In the genomic region with DNA sequence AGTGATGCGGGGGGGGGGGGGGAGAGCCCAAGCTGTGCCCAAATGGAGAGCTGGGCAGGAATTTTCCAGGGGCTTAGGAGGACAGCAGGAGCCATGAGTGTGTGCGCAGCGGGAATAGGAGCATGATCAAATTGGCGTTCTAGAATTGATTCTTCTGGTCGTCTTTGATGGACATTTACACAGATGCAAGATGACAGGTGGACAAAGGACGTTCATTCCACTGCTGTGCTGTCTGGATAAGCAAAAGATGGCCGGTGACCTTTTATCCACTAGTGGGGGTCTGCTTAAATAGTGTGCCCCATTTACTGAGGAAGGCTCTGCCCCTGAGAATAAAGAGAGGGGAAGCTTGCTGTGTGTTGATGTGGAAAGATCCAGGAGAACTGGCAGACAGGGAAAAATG, we compare ENCODE assay signal across 23 mouse cellular contexts. TPM values are rescaled to one million over a fixed set of nuclear protein-coding genes. Genes with fewer than 3 reads are reported as not detected.
DNase-seq lines count a peak whose midpoint lies in the region; ATAC-seq and TF ChIP-seq lines count a peak whose summit lies in the region.
"Had no signal": no experiment of that assay in that cellular context is flagged by ENCODE, and none has a peak within 500 bp of the region (broad histone marks: within the 10 kb centered on the region; RNA-seq: fewer than 3 reads in every experiment).

No protein-coding gene starts in this region.

- no peaks in the 10 kb centered on the region for H3K9me3 ChIP-seq in forebrain, embryonic 10.5 days
- no peaks in the 10 kb centered on the region for H3K9me3 ChIP-seq in forebrain, embryonic 15.5 days
- no peaks in the 10 kb centered on the region for H3K9me3 ChIP-seq in hindbrain, postnatal 0 days (ENCODE audit: low read length)
- H3K9me3 ChIP-seq in midbrain, embryonic 15.5 days, result no peaks in the 10 kb centered on the region
- H3K9me3 ChIP-seq: kidney, embryonic 15.5 days; neural tube, embryonic 15.5 days had no signal

- no peak for DNase-seq in forebrain, embryonic 10.5 days (ENCODE audit: extremely low spot score, low spot score)
- peak; percentile 67 for DNase-seq in brain, embryonic 14.5 days (ENCODE audit: low read depth)
- DNase-seq in hindbrain, postnatal 0 days (ENCODE audit: low spot score), result peak; percentile 9
- no peak for DNase-seq in kidney, postnatal 4 days
- DNase-seq in lung, postnatal 4 days, result no peak
- DNase-seq in thymus, postnatal 25 days, result no peak
- DNase-seq: adrenal gland, adult 8-10 months; cerebellum, adult 18-20 months; forebrain, postnatal 0 days; gastrocnemius, postnatal 36 days; heart, adult 2 months; kidney, adult 11 months; kidney, postnatal 36 days; layer of hippocampus, adult 9-11 months had no signal

- H3K4me2 ChIP-seq in forebrain, embryonic 15.5 days (replicated peaks), result no peak overlapping the region
- H3K4me2 ChIP-seq in hindbrain, postnatal 0 days (ENCODE audit: low read depth, low read length), result no peak overlapping the region
- H3K4me2 ChIP-seq in midbrain, embryonic 15.5 days, result no peak overlapping the region
- H3K4me2 ChIP-seq: kidney, embryonic 15.5 days; neural tube, embryonic 15.5 days had no signal

- no peaks in the 10 kb centered on the region for H3K36me3 ChIP-seq in forebrain, embryonic 10.5 days (replicated peaks)
- no peaks in the 10 kb centered on the region for H3K36me3 ChIP-seq in forebrain, embryonic 15.5 days
- H3K36me3 ChIP-seq in hindbrain, postnatal 0 days (ENCODE audit: insufficient read depth, low read length), result no peaks in the 10 kb centered on the region
- no peaks in the 10 kb centered on the region for H3K36me3 ChIP-seq in midbrain, embryonic 15.5 days (replicated peaks)
- H3K36me3 ChIP-seq: kidney, embryonic 15.5 days; neural tube, embryonic 15.5 days had no signal

- 0 out of 2 replicates have a peak, but pooled peaks cover 11% of the 10 kb centered on the region for H3K27me3 ChIP-seq in forebrain, embryonic 10.5 days (ENCODE audit: poor library complexity, severe bottlenecking)
- H3K27me3 ChIP-seq in forebrain, embryonic 15.5 days, result no peaks in the 10 kb centered on the region
- H3K27me3 ChIP-seq in hindbrain, postnatal 0 days (ENCODE audit: insufficient read depth, low read length), result no peaks in the 10 kb centered on the region
- H3K27me3 ChIP-seq in midbrain, embryonic 15.5 days (replicated peaks), result no peaks in the 10 kb centered on the region
- H3K27me3 ChIP-seq: kidney, embryonic 15.5 days; neural tube, embryonic 15.5 days had no signal

- peaks cover 19% of the 10 kb centered on the region for H3K4me1 ChIP-seq in forebrain, embryonic 10.5 days
- no peaks in the 10 kb centered on the region for H3K4me1 ChIP-seq in forebrain, embryonic 15.5 days
- H3K4me1 ChIP-seq in hindbrain, postnatal 0 days (ENCODE audit: insufficient read depth, low read length), result no peaks in the 10 kb centered on the region
- H3K4me1 ChIP-seq in midbrain, embryonic 15.5 days, result no peaks in the 10 kb centered on the region
- H3K4me1 ChIP-seq: neural tube, embryonic 15.5 days had no signal

- 0 out of 2 replicates have a peak overlapping the region, but pooled peaks have one; percentile 20 for H3K27ac ChIP-seq in forebrain, embryonic 10.5 days
- H3K27ac ChIP-seq in forebrain, embryonic 15.5 days (replicated peaks), result no peak overlapping the region
- H3K27ac ChIP-seq in hindbrain, postnatal 0 days, result no peak overlapping the region
- H3K27ac ChIP-seq in midbrain, embryonic 15.5 days, result no peak overlapping the region
- H3K27ac ChIP-seq: heart, adult 2 months; kidney, embryonic 15.5 days; left cerebral cortex, adult 2 months; macrophage; neural tube, embryonic 15.5 days had no signal

- H3K9ac ChIP-seq in forebrain, embryonic 15.5 days (replicated peaks), result no peak overlapping the region
- H3K9ac ChIP-seq in hindbrain, postnatal 0 days (replicated peaks; ENCODE audit: low read length), result no peak overlapping the region
- no peak overlapping the region for H3K9ac ChIP-seq in midbrain, embryonic 15.5 days
- H3K9ac ChIP-seq: forebrain, postnatal 0 days; kidney, embryonic 15.5 days; neural tube, embryonic 15.5 days had no signal

- TF ChIP-seq POLR2A in brain, embryonic 14.5 days (IDR thresholded peaks at IDR 0.05; ENCODE audit: borderline replicate concordance, extremely low read depth, insufficient read depth, insufficient read length, poor library complexity, severe bottlenecking), result no peak

- 55% methylated on average over 7 of the region's 7 CpGs for WGBS in forebrain, embryonic 10.5 days
- WGBS in forebrain, embryonic 15.5 days, result 37% methylated on average over 7 of the region's 7 CpGs
- WGBS in hindbrain, postnatal 0 days, result 34% methylated on average over 6 of the region's 7 CpGs
- WGBS in midbrain, embryonic 15.5 days, result 20% methylated on average over 7 of the region's 7 CpGs

- no peak overlapping the region for H3K4me3 ChIP-seq in forebrain, embryonic 10.5 days
- H3K4me3 ChIP-seq in forebrain, embryonic 15.5 days, result no peak overlapping the region
- no peak overlapping the region for H3K4me3 ChIP-seq in hindbrain, postnatal 0 days (ENCODE audit: low read length)
- no peak overlapping the region for H3K4me3 ChIP-seq in midbrain, embryonic 15.5 days
- H3K4me3 ChIP-seq: heart, adult 2 months; kidney, embryonic 15.5 days; left cerebral cortex, adult 2 months; neural tube, embryonic 15.5 days had no signal

- ATAC-seq in forebrain, embryonic 15.5 days (replicated peaks), result no peak
- no peak for ATAC-seq in hindbrain, postnatal 0 days
- peak; percentile 24; the same call in 1 of the 2 replicates for ATAC-seq in midbrain, embryonic 15.5 days (replicated peaks)
- ATAC-seq: activated CD4-positive, CD25-positive, alpha-beta regulatory T cell, adult 4 months; forebrain, postnatal 0 days had no signal

- no peak for TF ChIP-seq CTCF in brain, embryonic 14.5 days (IDR thresholded peaks at IDR 0.05; ENCODE audit: borderline replicate concordance, extremely low read depth, insufficient read depth, insufficient read length)
- no peak for TF ChIP-seq CTCF in hindbrain, postnatal 0 days (IDR thresholded peaks at IDR 0.05; ENCODE audit: low read depth)

RNA-seq across cellular contexts. Expression of a gene that starts 4.3 kb away (rescaled TPM):
- polyA plus RNA-seq in forebrain, embryonic 10.5 days (2016; fragmentation: Nextera tagmentation; extraction: Ambion mirVana), result 7.6 and 8.4 TPM in 2 replicates
- polyA plus RNA-seq in forebrain, embryonic 15.5 days (2015; fragmentation: Nextera tagmentation; extraction: Ambion mirVana), result 5.2 and 7.9 TPM in 2 replicates
- 24.3 and 67.4 TPM in 2 replicates for polyA plus RNA-seq in brain, embryonic 14.5 days (2012; rRNA removed)
- 59.5 and 82.5 TPM in 2 replicates for total RNA-seq in hindbrain, postnatal 0 days (2014; rRNA removed)
- polyA plus RNA-seq in hindbrain, postnatal 0 days (2015; fragmentation: Nextera tagmentation; extraction: Ambion mirVana), result 4.2 and 6.1 TPM in 2 replicates
- polyA plus RNA-seq in midbrain, embryonic 15.5 days (2015; fragmentation: Nextera tagmentation; extraction: Ambion mirVana), result 5.7 and 9.6 TPM in 2 replicates

RNA-seq across cellular contexts. Expression of a gene that starts 34.1 kb away (rescaled TPM):
- 7.2 and 8.4 TPM in 2 replicates for polyA plus RNA-seq in forebrain, embryonic 10.5 days (2016; fragmentation: Nextera tagmentation; extraction: Ambion mirVana)
- 1.2 and 1.8 TPM in 2 replicates for polyA plus RNA-seq in forebrain, embryonic 15.5 days (2015; fragmentation: Nextera tagmentation; extraction: Ambion mirVana)
- polyA plus RNA-seq in brain, embryonic 14.5 days (2012; rRNA removed), result 3.1 and 4.3 TPM in 2 replicates
- total RNA-seq in hindbrain, postnatal 0 days (2014; rRNA removed), result 5.6 and 6.7 TPM in 2 replicates
- 6.6 and 6.7 TPM in 2 replicates for polyA plus RNA-seq in hindbrain, postnatal 0 days (2015; fragmentation: Nextera tagmentation; extraction: Ambion mirVana)
- polyA plus RNA-seq in midbrain, embryonic 15.5 days (2015; fragmentation: Nextera tagmentation; extraction: Ambion mirVana), result 6.9 and 8.5 TPM in 2 replicates
- total RNA-seq: heart, adult 2 months; MEL had no signal

RNA-seq across cellular contexts. Expression of a gene that starts 58.3 kb away (rescaled TPM):
- 10.4 and 11.2 TPM in 2 replicates for polyA plus RNA-seq in forebrain, embryonic 10.5 days (2016; fragmentation: Nextera tagmentation; extraction: Ambion mirVana)
- polyA plus RNA-seq in forebrain, embryonic 15.5 days (2015; fragmentation: Nextera tagmentation; extraction: Ambion mirVana), result 0.83 and 1.3 TPM in 2 replicates
- polyA plus RNA-seq in brain, embryonic 14.5 days (2012; rRNA removed), result 2.0 and 4.8 TPM in 2 replicates
- 6.7 and 7.0 TPM in 2 replicates for total RNA-seq in hindbrain, postnatal 0 days (2014; rRNA removed)
- polyA plus RNA-seq in hindbrain, postnatal 0 days (2015; fragmentation: Nextera tagmentation; extraction: Ambion mirVana), result 3.6 and 4.9 TPM in 2 replicates
- 0.80 and 1.1 TPM in 2 replicates for polyA plus RNA-seq in midbrain, embryonic 15.5 days (2015; fragmentation: Nextera tagmentation; extraction: Ambion mirVana)
- total RNA-seq: common myeloid progenitor, adult 5-6 weeks; MEL had no signal
- polyA plus RNA-seq: activated CD4-positive, CD25-positive, alpha-beta regulatory T cell, adult 4 months; macrophage had no signal

Comparison
In these comparisons a context has a peak if more than half of its experiments do, and no peak if none do; other contexts are left out.
1. DNase-seq: peak in brain, embryonic 14.5 days (single experiment) and hindbrain, postnatal 0 days (single experiment); none in forebrain, embryonic 10.5 days (single experiment), kidney, postnatal 4 days (0 of 2), lung, postnatal 4 days (0 of 2) and thymus, postnatal 25 days (single experiment).